Mouse (Mus musculus) hindbrain, postnatal 0 days (tissue): ENCODE measurements at regions not wholly inside any gene's neighbourhood (a gene's known extent, or its start where the extent isn't known, plus 50 kb on each side); places are given as distances from the start of the nearest gene placed in this dataset.
A peak's percentile ranks its signal among the peaks of the same experiment; 100 is the strongest.

Source experiments
- ATAC-seq: fragments of 200-750 bp; cut with Nextera tagmentation; 2 replicates; pipeline ENCODE4 v1.8.0; 2017; ENCODE audit warnings: mild to moderate bottlenecking, moderate TSS enrichment, moderate library complexity
- DNase-seq: peaks from one replicate; pipeline ENCODE4 v3.0.0-alpha.2; 2015; ENCODE audit warnings: low spot score
- H3K27ac ChIP-seq: fragments of 300-500 bp; sonication (generic); 2 replicates; pipeline ENCODE4 v1.5.1; 2014; ENCODE audit warnings: mild to moderate bottlenecking
- H3K27me3 ChIP-seq: fragments of 300-500 bp; sonication (generic); 2 replicates; pipeline ENCODE4 v1.6.1; 2014; ENCODE audit warnings: low read length, mixed read lengths; ENCODE audit not compliant: insufficient read depth
- H3K36me3 ChIP-seq: fragments of 300-500 bp; sonication (generic); 2 replicates; pipeline ENCODE4 v1.6.1; 2014; ENCODE audit warnings: low read length, mixed read lengths; ENCODE audit not compliant: insufficient read depth
- H3K4me1 ChIP-seq: fragments of 300-500 bp; sonication (generic); 2 replicates; pipeline ENCODE4 v1.6.1; 2014; ENCODE audit warnings: antibody characterized with exemption, low read length, mixed read lengths; ENCODE audit not compliant: insufficient read depth
- H3K4me2 ChIP-seq: fragments of 300-500 bp; sonication (generic); 2 replicates; pipeline ENCODE4 v1.6.1; 2014; ENCODE audit warnings: low read depth, mild to moderate bottlenecking, low read length, moderate library complexity, mixed read lengths
- H3K4me3 ChIP-seq: fragments of 300-500 bp; sonication (generic); 2 replicates; pipeline ENCODE4 v1.5.1; 2014; ENCODE audit warnings: low read length
- H3K9ac ChIP-seq: fragments of 300-500 bp; sonication (generic); replicated peaks from 2 replicates; pipeline ENCODE4 v1.6.1; 2014; ENCODE audit warnings: mild to moderate bottlenecking, low read length, moderate library complexity, mixed read lengths
- H3K9me3 ChIP-seq: fragments of 300-500 bp; sonication (generic); 2 replicates; pipeline ENCODE4 v1.6.1; 2016; ENCODE audit warnings: low read length, mixed read lengths
- CTCF ChIP-seq: IDR thresholded peaks from 2 replicates; pipeline ENCODE4 v1.5.1; 2016; ENCODE audit warnings: antibody characterized with exemption, control low read depth, low read depth
- WGBS: fragments of 180-500 bp; shearing (Covaris S2); extraction: QIAGEN DNeasy Blood & Tissue Kit; methylation state at CpG from one replicate; pipeline ENCODE4 v1.1.7; 2014; 5-methylcytosine and 5-hydroxymethylcytosine counted together

- Histone ChIP-seq H3K4me2 (no peak overlapping the region), H3K36me3 (no peaks in the 10 kb centered on the region), H3K27ac (no peak overlapping the region), H3K4me1 (no peaks in the 10 kb centered on the region), H3K9ac (no peak overlapping the region), H3K27me3 (no peaks in the 10 kb centered on the region), H3K4me3 (no peak overlapping the region), H3K9me3 (no peaks in the 10 kb centered on the region)
- ATAC-seq: no peak
- DNase-seq: no peak
- 89% methylated on average over 6 of the region's 6 CpGs for WGBS
- TF ChIP-seq CTCF: peak; percentile 28
Observed at GRCm38 (mm10) chr4:127814631-127815030, 156.1 kb downstream of the CK137956 start.

GRCm38 (mm10) chr4:127812047-127812545 is 158.7 kb downstream of the CK137956 start:
- no peak overlapping the region for H3K9ac ChIP-seq
- no peaks in the 10 kb centered on the region for H3K9me3 ChIP-seq
- 53% methylated on average over 3 of the region's 3 CpGs for WGBS
- H3K4me3 ChIP-seq: no peak overlapping the region
- ATAC-seq (no peak), DNase-seq (no peak)
- no peaks in the 10 kb centered on the region for H3K4me1 ChIP-seq
- no peaks in the 10 kb centered on the region for H3K36me3 ChIP-seq
- no peak overlapping the region for H3K27ac ChIP-seq
- no peak overlapping the region for H3K4me2 ChIP-seq
- H3K27me3 ChIP-seq: no peaks in the 10 kb centered on the region
- no peak for TF ChIP-seq CTCF

- H3K27me3 ChIP-seq: no peaks in the 10 kb centered on the region
Observed at GRCm38 (mm10) chr4:127810899-127811510, 159.7 kb downstream of the CK137956 start.

GRCm38 (mm10) chr4:127809006-127809405 is 161.7 kb downstream of the CK137956 start:
- no peak for ATAC-seq
- 72% methylated on average over 6 of the region's 6 CpGs for WGBS

More at GRCm38 (mm10) chr4:127810899-127811510, 159.7 kb downstream of the CK137956 start:
- DNase-seq (no peak), ATAC-seq (no peak)
- Histone ChIP-seq H3K4me3 (no peak overlapping the region), H3K9ac (no peak overlapping the region), H3K27ac (no peak overlapping the region), H3K4me1 (no peaks in the 10 kb centered on the region), H3K4me2 (no peak overlapping the region), H3K9me3 (no peaks in the 10 kb centered on the region), H3K36me3 (no peaks in the 10 kb centered on the region)
- TF ChIP-seq CTCF: no peak
- 87% methylated on average over 7 of the region's 7 CpGs for WGBS

GRCm38 (mm10) chr4:127789206-127789605 is 181.5 kb downstream of the CK137956 start:
- Histone ChIP-seq H3K36me3 (no peaks in the 10 kb centered on the region), H3K4me3 (no peak overlapping the region), H3K27ac (no peak overlapping the region), H3K9me3 (no peaks in the 10 kb centered on the region), H3K4me2 (no peak overlapping the region), H3K4me1 (no peaks in the 10 kb centered on the region), H3K9ac (no peak overlapping the region), H3K27me3 (no peaks in the 10 kb centered on the region)
- 68% methylated on average over 12 of the region's 12 CpGs for WGBS
- no peak for TF ChIP-seq CTCF
- DNase-seq: no peak
- no peak for ATAC-seq

More at GRCm38 (mm10) chr4:127809006-127809405, 161.7 kb downstream of the CK137956 start:
- no peaks in the 10 kb centered on the region for H3K36me3 ChIP-seq
- no peaks in the 10 kb centered on the region for H3K4me1 ChIP-seq
- DNase-seq: no peak
- H3K27ac ChIP-seq: no peak overlapping the region
- H3K27me3 ChIP-seq: no peaks in the 10 kb centered on the region
- H3K4me3 ChIP-seq: no peak overlapping the region
- peak; percentile 28; the same call in 1 of the 2 replicates for TF ChIP-seq CTCF
- no peak overlapping the region for H3K4me2 ChIP-seq
- H3K9me3 ChIP-seq: no peaks in the 10 kb centered on the region
- H3K9ac ChIP-seq: no peak overlapping the region

GRCm38 (mm10) chr4:127785786-127786185 is 185.0 kb downstream of the CK137956 start:
- DNase-seq (no peak), ATAC-seq (no peak)
- no peak overlapping the region for H3K4me2 ChIP-seq
- no peaks in the 10 kb centered on the region for H3K36me3 ChIP-seq
- H3K4me3 ChIP-seq: no peak overlapping the region
- H3K27ac ChIP-seq: no peak overlapping the region
- no peaks in the 10 kb centered on the region for H3K9me3 ChIP-seq
- TF ChIP-seq CTCF: no peak
- no peak overlapping the region for H3K9ac ChIP-seq
- WGBS: 74% methylated on average over 3 of the region's 3 CpGs
- H3K27me3 ChIP-seq: no peaks in the 10 kb centered on the region
- H3K4me1 ChIP-seq: no peaks in the 10 kb centered on the region

GRCm38 (mm10) chr4:127771966-127772500 is 198.7 kb downstream of the CK137956 start:
- 22% methylated on average over 5 of the region's 5 CpGs for WGBS
- DNase-seq: peak; percentile 54

More at GRCm38 (mm10) chr4:127771966-127772500, 198.7 kb downstream of the CK137956 start:
- Histone ChIP-seq H3K4me2 (no peak overlapping the region), H3K4me1 (0 out of 2 replicates have a peak, but pooled peaks cover 4% of the 10 kb centered on the region), H3K4me3 (no peak overlapping the region), H3K9ac (no peak overlapping the region), H3K27me3 (no peaks in the 10 kb centered on the region), H3K27ac (no peak overlapping the region), H3K36me3 (no peaks in the 10 kb centered on the region), H3K9me3 (no peaks in the 10 kb centered on the region)
- no peak for ATAC-seq
- TF ChIP-seq CTCF: no peak
